Mouse (Mus musculus): ENCODE results near the gene Zgpat. TPM values are rescaled to one million over a fixed set of nuclear protein-coding genes. Genes with fewer than 3 reads are reported as not detected.

The Zgpat gene
- polyA plus RNA-seq, 1 experiment: 16.1 TPM

GRCm38 (mm10) chr2:181394086-181394485 is 29.4 kb downstream of the Zgpat start:
- no peak overlapping the region; the same call in 1 of the 2 replicates for H3K27ac ChIP-seq (ENCODE audit: control insufficient read depth, insufficient read depth, low read depth, low read length)
- TF ChIP-seq CTCF (IDR thresholded peaks at IDR 0.05; ENCODE audit: control insufficient read depth, insufficient read depth, insufficient replicate concordance, low read depth, low read length) (no peak), POLR2A (IDR thresholded peaks at IDR 0.05; ENCODE audit: control insufficient read depth, low read depth, low read length) (no peak)
- H3K27me3 ChIP-seq (ENCODE audit: control insufficient read depth, insufficient read depth, low read length): no peaks in the 10 kb centered on the region
- no peak overlapping the region for H3K4me3 ChIP-seq (ENCODE audit: control insufficient read depth, low read depth, low read length)
- no peaks in the 10 kb centered on the region for H3K4me1 ChIP-seq (ENCODE audit: control insufficient read depth, insufficient read depth, low read length)
- H3K36me3 ChIP-seq (ENCODE audit: control insufficient read depth, insufficient read depth, low read length): no peaks in the 10 kb centered on the region

- H3K36me3 ChIP-seq (ENCODE audit: control insufficient read depth, insufficient read depth, low read length): no peaks in the 10 kb centered on the region
- no peaks in the 10 kb centered on the region for H3K27me3 ChIP-seq (ENCODE audit: control insufficient read depth, insufficient read depth, low read length)
- TF ChIP-seq POLR2A (IDR thresholded peaks at IDR 0.05; ENCODE audit: control insufficient read depth, low read depth, low read length) (no peak), CTCF (IDR thresholded peaks at IDR 0.05; ENCODE audit: control insufficient read depth, insufficient read depth, insufficient replicate concordance, low read depth, low read length) (no peak)
- H3K4me3 ChIP-seq (ENCODE audit: control insufficient read depth, low read depth, low read length): no peak overlapping the region
- no peaks in the 10 kb centered on the region for H3K4me1 ChIP-seq (ENCODE audit: control insufficient read depth, insufficient read depth, low read length)
- H3K27ac ChIP-seq (ENCODE audit: control insufficient read depth, insufficient read depth, low read depth, low read length): no peak overlapping the region
Measured at GRCm38 (mm10) chr2:181397207-181397761, 32.6 kb downstream of the Zgpat start.

GRCm38 (mm10) chr2:181401497-181401896 is 36.8 kb downstream of the Zgpat start:
- Histone ChIP-seq H3K27ac (ENCODE audit: control insufficient read depth, insufficient read depth, low read depth, low read length) (no peak overlapping the region), H3K36me3 (ENCODE audit: control insufficient read depth, insufficient read depth, low read length) (no peaks in the 10 kb centered on the region), H3K4me1 (ENCODE audit: control insufficient read depth, insufficient read depth, low read length) (no peaks in the 10 kb centered on the region)

GRCm38 (mm10) chr2:181403722-181404121 is 39.0 kb downstream of the Zgpat start:
- Histone ChIP-seq H3K36me3 (ENCODE audit: control insufficient read depth, insufficient read depth, low read length) (no peaks in the 10 kb centered on the region), H3K4me3 (ENCODE audit: control insufficient read depth, low read depth, low read length) (no peak overlapping the region), H3K27me3 (ENCODE audit: control insufficient read depth, insufficient read depth, low read length) (no peaks in the 10 kb centered on the region), H3K27ac (ENCODE audit: control insufficient read depth, insufficient read depth, low read depth, low read length) (no peak overlapping the region), H3K4me1 (ENCODE audit: control insufficient read depth, insufficient read depth, low read length) (no peaks in the 10 kb centered on the region)
- TF ChIP-seq CTCF (IDR thresholded peaks at IDR 0.05; ENCODE audit: control insufficient read depth, insufficient read depth, insufficient replicate concordance, low read depth, low read length) (no peak), POLR2A (IDR thresholded peaks at IDR 0.05; ENCODE audit: control insufficient read depth, low read depth, low read length) (no peak)

More at GRCm38 (mm10) chr2:181401497-181401896, 36.8 kb downstream of the Zgpat start:
- TF ChIP-seq POLR2A (IDR thresholded peaks at IDR 0.05; ENCODE audit: control insufficient read depth, low read depth, low read length) (no peak), CTCF (IDR thresholded peaks at IDR 0.05; ENCODE audit: control insufficient read depth, insufficient read depth, insufficient replicate concordance, low read depth, low read length) (no peak)
- H3K4me3 ChIP-seq (ENCODE audit: control insufficient read depth, low read depth, low read length): no peak overlapping the region
- no peaks in the 10 kb centered on the region for H3K27me3 ChIP-seq (ENCODE audit: control insufficient read depth, insufficient read depth, low read length)

GRCm38 (mm10) chr2:181409643-181410042 is 44.9 kb downstream of the Zgpat start:
- H3K27ac ChIP-seq (ENCODE audit: control insufficient read depth, insufficient read depth, low read depth, low read length): no peak overlapping the region
- no peaks in the 10 kb centered on the region for H3K4me1 ChIP-seq (ENCODE audit: control insufficient read depth, insufficient read depth, low read length)
- no peak overlapping the region for H3K4me3 ChIP-seq (ENCODE audit: control insufficient read depth, low read depth, low read length)
- H3K36me3 ChIP-seq (ENCODE audit: control insufficient read depth, insufficient read depth, low read length): no peaks in the 10 kb centered on the region
- no peak for TF ChIP-seq POLR2A (IDR thresholded peaks at IDR 0.05; ENCODE audit: control insufficient read depth, low read depth, low read length)
- no peak for TF ChIP-seq CTCF (IDR thresholded peaks at IDR 0.05; ENCODE audit: control insufficient read depth, insufficient read depth, insufficient replicate concordance, low read depth, low read length)
- H3K27me3 ChIP-seq (ENCODE audit: control insufficient read depth, insufficient read depth, low read length): no peaks in the 10 kb centered on the region

- TF ChIP-seq CTCF (IDR thresholded peaks at IDR 0.05; ENCODE audit: control insufficient read depth, insufficient read depth, insufficient replicate concordance, low read depth, low read length) (peak; percentile 60; the same call in 1 of the 2 replicates), POLR2A (IDR thresholded peaks at IDR 0.05; ENCODE audit: control insufficient read depth, low read depth, low read length) (no peak)
- no peak overlapping the region for H3K4me3 ChIP-seq (ENCODE audit: control insufficient read depth, low read depth, low read length)
- H3K27ac ChIP-seq (ENCODE audit: control insufficient read depth, insufficient read depth, low read depth, low read length): no peak overlapping the region
- H3K36me3 ChIP-seq (ENCODE audit: control insufficient read depth, insufficient read depth, low read length): no peaks in the 10 kb centered on the region
- H3K4me1 ChIP-seq (ENCODE audit: control insufficient read depth, insufficient read depth, low read length): no peaks in the 10 kb centered on the region
- H3K27me3 ChIP-seq (ENCODE audit: control insufficient read depth, insufficient read depth, low read length): no peaks in the 10 kb centered on the region
Measured at GRCm38 (mm10) chr2:181410760-181411473, 46.2 kb downstream of the Zgpat start.

- Histone ChIP-seq H3K27ac (ENCODE audit: control insufficient read depth, insufficient read depth, low read depth, low read length) (no peak overlapping the region), H3K4me1 (ENCODE audit: control insufficient read depth, insufficient read depth, low read length) (no peaks in the 10 kb centered on the region), H3K27me3 (ENCODE audit: control insufficient read depth, insufficient read depth, low read length) (no peaks in the 10 kb centered on the region), H3K4me3 (ENCODE audit: control insufficient read depth, low read depth, low read length) (no peak overlapping the region), H3K36me3 (ENCODE audit: control insufficient read depth, insufficient read depth, low read length) (no peaks in the 10 kb centered on the region)
- no peak for TF ChIP-seq POLR2A (IDR thresholded peaks at IDR 0.05; ENCODE audit: control insufficient read depth, low read depth, low read length)
- TF ChIP-seq CTCF (IDR thresholded peaks at IDR 0.05; ENCODE audit: control insufficient read depth, insufficient read depth, insufficient replicate concordance, low read depth, low read length): no peak
Measured at GRCm38 (mm10) chr2:181413141-181413540, 48.4 kb downstream of the Zgpat start.
